Mouse (Mus musculus): ENCODE measurements around the gene Naa15. TPM values are rescaled to one million over a fixed set of nuclear protein-coding genes. Genes with fewer than 3 reads are reported as not detected.

The Naa15 gene
- polyA plus RNA-seq, 1 experiment from 2014 or later = 14.4 TPM

GRCm38 (mm10) chr3:51493272-51493838 is 78.4 kb downstream of the Naa15 start:
- ATAC-seq = no peak
- no peaks in the 10 kb centered on the region for H3K9me3 ChIP-seq (ENCODE audit: control insufficient read depth)
- H3K4me1 ChIP-seq (replicated peaks; ENCODE audit: control insufficient read depth, insufficient read depth, low read length) = no peaks in the 10 kb centered on the region
- H3K27me3 ChIP-seq (replicated peaks; ENCODE audit: control insufficient read depth, insufficient read depth, low read length) = no peaks in the 10 kb centered on the region
- H3K36me3 ChIP-seq (ENCODE audit: control insufficient read depth, insufficient read depth) = peaks cover 16% of the 10 kb centered on the region
- H3K4me2 ChIP-seq (replicated peaks; ENCODE audit: low read depth) = no peak overlapping the region
- H3K27ac ChIP-seq (ENCODE audit: low read depth, low read length) = no peak overlapping the region
- H3K9ac ChIP-seq (ENCODE audit: low read depth, low read length) = no peak overlapping the region
- no peak overlapping the region for H3K4me3 ChIP-seq (ENCODE audit: low read depth, low read length)
- TF ChIP-seq CTCF (IDR thresholded peaks at IDR 0.05; ENCODE audit: low read depth) = no peak
- 68% methylated on average over 13 of the region's 13 CpGs for whole genome bisulfite sequencing

GRCm38 (mm10) chr3:51494466-51494865 is 79.5 kb downstream of the Naa15 start:
- H3K4me3 ChIP-seq (ENCODE audit: low read depth, low read length) = no peak overlapping the region
- peaks cover 16% of the 10 kb centered on the region for H3K36me3 ChIP-seq (ENCODE audit: control insufficient read depth, insufficient read depth)
- no peak overlapping the region for H3K4me2 ChIP-seq (replicated peaks; ENCODE audit: low read depth)
- TF ChIP-seq CTCF (IDR thresholded peaks at IDR 0.05; ENCODE audit: low read depth) = no peak
- no peaks in the 10 kb centered on the region for H3K27me3 ChIP-seq (replicated peaks; ENCODE audit: control insufficient read depth, insufficient read depth, low read length)
- no peak for ATAC-seq
- H3K4me1 ChIP-seq (replicated peaks; ENCODE audit: control insufficient read depth, insufficient read depth, low read length) = no peaks in the 10 kb centered on the region
- 54% methylated on average over 2 of the region's 2 CpGs for WGBS
- H3K9ac ChIP-seq (ENCODE audit: low read depth, low read length) = no peak overlapping the region
- no peak overlapping the region for H3K27ac ChIP-seq (ENCODE audit: low read depth, low read length)
- H3K9me3 ChIP-seq (ENCODE audit: control insufficient read depth) = no peaks in the 10 kb centered on the region

- 92% methylated on average over 9 of the region's 9 CpGs for WGBS
- H3K9ac ChIP-seq (ENCODE audit: low read depth, low read length) = no peak overlapping the region
- ATAC-seq = no peak
Observed at GRCm38 (mm10) chr3:51495646-51496045, 80.7 kb downstream of the Naa15 start.

GRCm38 (mm10) chr3:51497978-51498377 is 83.0 kb downstream of the Naa15 start:
- H3K36me3 ChIP-seq (ENCODE audit: control insufficient read depth, insufficient read depth) = peaks cover 16% of the 10 kb centered on the region
- WGBS = 94% methylated on average over 1 of the region's 1 CpGs
- no peaks in the 10 kb centered on the region for H3K9me3 ChIP-seq (ENCODE audit: control insufficient read depth)
- TF ChIP-seq CTCF (IDR thresholded peaks at IDR 0.05; ENCODE audit: low read depth) = no peak
- H3K4me1 ChIP-seq (replicated peaks; ENCODE audit: control insufficient read depth, insufficient read depth, low read length) = no peaks in the 10 kb centered on the region
- H3K9ac ChIP-seq (ENCODE audit: low read depth, low read length) = no peak overlapping the region
- no peaks in the 10 kb centered on the region for H3K27me3 ChIP-seq (replicated peaks; ENCODE audit: control insufficient read depth, insufficient read depth, low read length)
- no peak for ATAC-seq
- no peak overlapping the region for H3K27ac ChIP-seq (ENCODE audit: low read depth, low read length)
- no peak overlapping the region for H3K4me3 ChIP-seq (ENCODE audit: low read depth, low read length)
- no peak overlapping the region for H3K4me2 ChIP-seq (replicated peaks; ENCODE audit: low read depth)

More at GRCm38 (mm10) chr3:51495646-51496045, 80.7 kb downstream of the Naa15 start:
- H3K27ac ChIP-seq (ENCODE audit: low read depth, low read length) = no peak overlapping the region
- no peaks in the 10 kb centered on the region for H3K4me1 ChIP-seq (replicated peaks; ENCODE audit: control insufficient read depth, insufficient read depth, low read length)
- H3K27me3 ChIP-seq (replicated peaks; ENCODE audit: control insufficient read depth, insufficient read depth, low read length) = no peaks in the 10 kb centered on the region
- H3K36me3 ChIP-seq (ENCODE audit: control insufficient read depth, insufficient read depth) = peaks cover 16% of the 10 kb centered on the region
- H3K4me3 ChIP-seq (ENCODE audit: low read depth, low read length) = no peak overlapping the region
- no peak overlapping the region for H3K4me2 ChIP-seq (replicated peaks; ENCODE audit: low read depth)
- H3K9me3 ChIP-seq (ENCODE audit: control insufficient read depth) = no peaks in the 10 kb centered on the region
- no peak for TF ChIP-seq CTCF (IDR thresholded peaks at IDR 0.05; ENCODE audit: low read depth)

- no peak overlapping the region for H3K9ac ChIP-seq (ENCODE audit: low read depth, low read length)
- no peaks in the 10 kb centered on the region for H3K4me1 ChIP-seq (replicated peaks; ENCODE audit: control insufficient read depth, insufficient read depth, low read length)
- 65% methylated on average over 5 of the region's 5 CpGs for WGBS
- H3K27ac ChIP-seq (ENCODE audit: low read depth, low read length) = no peak overlapping the region
- peaks cover 9% of the 10 kb centered on the region for H3K36me3 ChIP-seq (ENCODE audit: control insufficient read depth, insufficient read depth)
- no peaks in the 10 kb centered on the region for H3K27me3 ChIP-seq (replicated peaks; ENCODE audit: control insufficient read depth, insufficient read depth, low read length)
- no peak for ATAC-seq
- TF ChIP-seq CTCF (IDR thresholded peaks at IDR 0.05; ENCODE audit: low read depth) = no peak
- no peak overlapping the region for H3K4me2 ChIP-seq (replicated peaks; ENCODE audit: low read depth)
- H3K4me3 ChIP-seq (ENCODE audit: low read depth, low read length) = no peak overlapping the region
- no peaks in the 10 kb centered on the region for H3K9me3 ChIP-seq (ENCODE audit: control insufficient read depth)
Observed at GRCm38 (mm10) chr3:51498659-51499058, 83.7 kb downstream of the Naa15 start.

GRCm38 (mm10) chr3:51499876-51500275 is 84.9 kb downstream of the Naa15 start:
- H3K4me3 ChIP-seq (ENCODE audit: low read depth, low read length) = no peak overlapping the region
- H3K36me3 ChIP-seq (ENCODE audit: control insufficient read depth, insufficient read depth) = 0 out of 2 replicates have a peak, but pooled peaks cover 3% of the 10 kb centered on the region
- no peaks in the 10 kb centered on the region for H3K4me1 ChIP-seq (replicated peaks; ENCODE audit: control insufficient read depth, insufficient read depth, low read length)
- TF ChIP-seq CTCF (IDR thresholded peaks at IDR 0.05; ENCODE audit: low read depth) = no peak
- H3K9me3 ChIP-seq (ENCODE audit: control insufficient read depth) = no peaks in the 10 kb centered on the region
- no peaks in the 10 kb centered on the region for H3K27me3 ChIP-seq (replicated peaks; ENCODE audit: control insufficient read depth, insufficient read depth, low read length)
- no peak overlapping the region for H3K4me2 ChIP-seq (replicated peaks; ENCODE audit: low read depth)
- no peak overlapping the region for H3K27ac ChIP-seq (ENCODE audit: low read depth, low read length)
- 82% methylated on average over 4 of the region's 4 CpGs for WGBS
- no peak for ATAC-seq
- no peak overlapping the region for H3K9ac ChIP-seq (ENCODE audit: low read depth, low read length)

Measured in intestine, postnatal 0 days (tissue).